Mouse (Mus musculus) midbrain, embryonic 16.5 days (tissue): ENCODE measurements at regions not wholly inside any gene's neighbourhood (a gene's known extent, or its start where the extent isn't known, plus 50 kb on each side); places are given as distances from the start of the nearest gene placed in this dataset.

Experiments used
- ATAC-seq: fragments of 200-750 bp; cut with Nextera tagmentation; 2 replicates; pipeline ENCODE4 v1.8.0; 2017; ENCODE audit warnings: moderate TSS enrichment
- H3K27ac ChIP-seq: fragments of 300-500 bp; sonication (generic); 2 replicates; pipeline ENCODE4 v1.5.1; 2014; ENCODE audit warnings: mild to moderate bottlenecking, low read length, mixed read lengths
- H3K27me3 ChIP-seq: fragments of 300-500 bp; sonication (generic); 2 replicates; pipeline ENCODE4 v1.6.1; 2014; ENCODE audit warnings: low read depth, low read length, mixed read lengths; ENCODE audit not compliant: control insufficient read depth, insufficient read depth
- H3K36me3 ChIP-seq: fragments of 300-500 bp; sonication (generic); 2 replicates; pipeline ENCODE4 v1.6.1; 2014; ENCODE audit warnings: mild to moderate bottlenecking, low read length, moderate library complexity, mixed read lengths; ENCODE audit not compliant: control insufficient read depth, insufficient read depth
- H3K4me1 ChIP-seq: fragments of 300-500 bp; sonication (generic); 2 replicates; pipeline ENCODE4 v1.6.1; 2014; ENCODE audit warnings: mild to moderate bottlenecking, low read length, mixed read lengths; ENCODE audit not compliant: control insufficient read depth, insufficient read depth
- H3K4me2 ChIP-seq: fragments of 300-500 bp; sonication (generic); 2 replicates; pipeline ENCODE4 v1.6.1; 2014; ENCODE audit warnings: mild to moderate bottlenecking, low read length, mixed read lengths
- H3K4me3 ChIP-seq: fragments of 300-500 bp; sonication (generic); 2 replicates; pipeline ENCODE4 v1.5.1; 2014; ENCODE audit warnings: low read depth, mild to moderate bottlenecking, low read length, moderate library complexity, mixed read lengths
- H3K9ac ChIP-seq: fragments of 300-500 bp; sonication (generic); 2 replicates; pipeline ENCODE4 v1.6.1; 2014; ENCODE audit warnings: low read depth, low read length, mixed read lengths
- H3K9me3 ChIP-seq: fragments of 300-500 bp; sonication (generic); replicated peaks from 2 replicates; pipeline ENCODE4 v1.6.1; 2014; ENCODE audit warnings: mild to moderate bottlenecking, low read length, mixed read lengths; ENCODE audit not compliant: control insufficient read depth, poor library complexity, severe bottlenecking
- WGBS: fragments of 180-500 bp; shearing (Covaris S2); extraction: QIAGEN DNeasy Blood & Tissue Kit; methylation state at CpG from one replicate; pipeline ENCODE4 v1.1.7; 2014; 5-methylcytosine and 5-hydroxymethylcytosine counted together

DNA sequence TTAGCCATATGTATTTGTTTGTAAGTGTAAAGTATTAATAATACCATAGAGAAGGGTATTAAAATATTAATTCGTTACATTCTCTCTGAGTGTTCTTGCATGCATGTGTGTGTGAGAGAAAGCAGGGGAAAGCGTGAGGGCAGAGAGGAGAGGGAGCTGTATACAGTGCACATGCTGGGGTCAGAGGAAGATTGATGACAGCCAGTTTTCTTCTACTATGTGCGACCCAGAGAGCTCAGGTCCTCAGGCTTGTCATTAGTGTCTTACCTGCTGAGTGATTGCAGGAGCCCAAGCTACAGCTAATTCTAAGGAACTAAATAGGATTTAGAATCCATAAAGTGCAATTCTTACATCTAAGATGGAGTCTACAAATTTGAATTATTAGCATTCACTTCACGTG, 1038.1 kb upstream of the Ndn start:
- WGBS, result 64% methylated on average over 4 of the region's 4 CpGs
- H3K4me2 ChIP-seq, result peak overlapping the region; percentile 36; the same call in 1 of the 2 replicates
- ATAC-seq, result no peak

DNA sequence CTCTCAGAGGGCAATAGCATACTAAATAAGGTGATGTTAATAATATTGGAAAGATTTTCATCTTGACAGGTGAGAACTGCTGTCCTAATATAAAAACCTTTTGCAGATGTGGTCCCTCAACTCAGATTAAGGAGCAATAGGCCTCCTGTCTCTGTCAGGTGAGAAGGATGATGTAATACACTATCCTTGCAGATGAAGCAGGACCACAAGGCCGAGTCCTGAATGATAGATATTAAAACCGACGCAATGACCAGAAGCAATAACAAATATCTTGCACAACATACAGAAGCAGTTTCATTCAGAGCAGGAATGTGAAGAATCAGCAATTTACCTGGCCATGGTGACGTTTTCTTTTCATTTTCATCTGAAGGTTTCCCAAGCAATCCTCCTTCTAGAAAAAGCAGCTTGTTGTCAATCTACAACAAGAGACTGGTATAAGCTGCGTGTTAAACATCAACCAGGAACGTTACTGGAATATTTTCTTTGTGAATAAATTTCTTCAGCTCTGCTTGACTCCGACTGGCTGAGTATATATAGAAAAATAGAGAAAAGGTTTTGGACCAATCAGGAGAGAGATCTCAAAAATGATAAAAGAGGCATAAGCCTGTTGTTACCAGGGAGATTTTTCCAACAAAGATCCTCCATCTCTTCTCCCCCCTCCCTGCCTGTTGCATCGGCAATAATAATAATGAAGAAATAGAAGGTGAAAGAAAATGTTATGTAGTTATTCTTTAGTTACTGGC, 1035.0 kb upstream of the Ndn start:
- Histone ChIP-seq H3K4me3 (peak overlapping the region; percentile 34), H3K9me3 (no peaks in the 10 kb centered on the region), H3K4me1 (no peaks in the 10 kb centered on the region), H3K27me3 (no peaks in the 10 kb centered on the region), H3K9ac (peak overlapping the region; percentile 46; the same call in 1 of the 2 replicates), H3K36me3 (no peaks in the 10 kb centered on the region), H3K27ac (peak overlapping the region; percentile 69), H3K4me2 (no peak overlapping the region)
- 70% methylated on average over 8 of the region's 8 CpGs for WGBS
- ATAC-seq, result peak; percentile 71

More for the DNA sequence above, 1038.1 kb upstream of the Ndn start:
- H3K36me3 ChIP-seq, result no peaks in the 10 kb centered on the region
- no peak overlapping the region for H3K4me3 ChIP-seq
- H3K27me3 ChIP-seq, result no peaks in the 10 kb centered on the region
- no peak overlapping the region for H3K27ac ChIP-seq
- 0 out of 2 replicates have a peak, but pooled peaks cover 2% of the 10 kb centered on the region for H3K9me3 ChIP-seq
- no peaks in the 10 kb centered on the region for H3K4me1 ChIP-seq
- no peak overlapping the region for H3K9ac ChIP-seq
